Mouse (Mus musculus): Measurements from ENCODE around the gene 1700012B07Rik.

1700012B07Rik gene

GRCm38 (mm10) chr11:109845601-109846000 lies 17.8 kb upstream of the 1700012B07Rik start:
- DNase-seq = no peak

- no peak for DNase-seq
Observed at GRCm38 (mm10) chr11:109844466-109844865, 16.6 kb upstream of the 1700012B07Rik start.

GRCm38 (mm10) chr11:109830368-109830767 lies 2.5 kb upstream of the 1700012B07Rik start:
- DNase-seq = no peak

- DNase-seq = no peak
Observed at GRCm38 (mm10) chr11:109822280-109822679, 5.6 kb downstream of the 1700012B07Rik start.

GRCm38 (mm10) chr11:109817405-109817804 lies 10.4 kb downstream of the 1700012B07Rik start:
- peak in 1 of 2 experiments; percentile 21 for DNase-seq

- no peak for DNase-seq
Observed at GRCm38 (mm10) chr11:109816911-109817310, 10.9 kb downstream of the 1700012B07Rik start.

GRCm38 (mm10) chr11:109811721-109812120 lies 16.1 kb downstream of the 1700012B07Rik start:
- DNase-seq = peak in 1 of 2 experiments; percentile 29

GRCm38 (mm10) chr11:109809175-109809855 lies 18.5 kb downstream of the 1700012B07Rik start:
- no peak for DNase-seq

- DNase-seq = no peak
Observed at GRCm38 (mm10) chr11:109801515-109801914, 26.3 kb downstream of the 1700012B07Rik start.

GRCm38 (mm10) chr11:109797531-109797930 lies 30.3 kb downstream of the 1700012B07Rik start:
- no peak for DNase-seq

GRCm38 (mm10) chr11:109795536-109795935 lies 32.3 kb downstream of the 1700012B07Rik start:
- DNase-seq = no peak

- DNase-seq = no peak
Observed at GRCm38 (mm10) chr11:109793578-109793977, 34.3 kb downstream of the 1700012B07Rik start.

- peak in 1 of 2 experiments; percentile 20 for DNase-seq
Observed at GRCm38 (mm10) chr11:109792401-109792997, 35.3 kb downstream of the 1700012B07Rik start.

GRCm38 (mm10) chr11:109791965-109792364 lies 35.9 kb downstream of the 1700012B07Rik start:
- no peak for DNase-seq

- no peak for DNase-seq
Observed at GRCm38 (mm10) chr11:109790221-109790620, 37.6 kb downstream of the 1700012B07Rik start.

- DNase-seq = no peak
Observed at GRCm38 (mm10) chr11:109785392-109785791, 42.5 kb downstream of the 1700012B07Rik start.

GRCm38 (mm10) chr11:109771381-109771780 lies 56.5 kb downstream of the 1700012B07Rik start:
- DNase-seq = peak; percentile 63 to 68

- no peak for DNase-seq
Observed at GRCm38 (mm10) chr11:109770185-109770584, 57.7 kb downstream of the 1700012B07Rik start.

GRCm38 (mm10) chr11:109769091-109769490 lies 58.8 kb downstream of the 1700012B07Rik start:
- no peak for DNase-seq

GRCm38 (mm10) chr11:109760063-109760462 lies 67.8 kb downstream of the 1700012B07Rik start:
- no peak for DNase-seq

- DNase-seq = peak; percentile 53 to 61
Observed at GRCm38 (mm10) chr11:109758616-109759215, 69.1 kb downstream of the 1700012B07Rik start.

GRCm38 (mm10) chr11:109754105-109754602 lies 73.7 kb downstream of the 1700012B07Rik start:
- no peak for DNase-seq
